Mouse (Mus musculus): Measurements from ENCODE around the gene Kcnip2. TPM values are rescaled to one million over a fixed set of nuclear protein-coding genes. Genes with fewer than 3 reads are reported as not detected.
A peak's percentile ranks its signal among the peaks of the same experiment; 100 is the strongest.
"Not testable (repeated sequence)": the region's sequence is repeated elsewhere in the genome, so short reads cannot be mapped to it uniquely, and the experiment has no call there.

The Kcnip2 gene
- total RNA-seq, 2 experiments from 2014 or later = not detected

- ATAC-seq (replicated peaks; ENCODE audit: poor library complexity, severe bottlenecking) = no peak
Measured at GRCm38 (mm10) chr19:45812673-45813252, 3.1 kb downstream of the Kcnip2 start.

DNA sequence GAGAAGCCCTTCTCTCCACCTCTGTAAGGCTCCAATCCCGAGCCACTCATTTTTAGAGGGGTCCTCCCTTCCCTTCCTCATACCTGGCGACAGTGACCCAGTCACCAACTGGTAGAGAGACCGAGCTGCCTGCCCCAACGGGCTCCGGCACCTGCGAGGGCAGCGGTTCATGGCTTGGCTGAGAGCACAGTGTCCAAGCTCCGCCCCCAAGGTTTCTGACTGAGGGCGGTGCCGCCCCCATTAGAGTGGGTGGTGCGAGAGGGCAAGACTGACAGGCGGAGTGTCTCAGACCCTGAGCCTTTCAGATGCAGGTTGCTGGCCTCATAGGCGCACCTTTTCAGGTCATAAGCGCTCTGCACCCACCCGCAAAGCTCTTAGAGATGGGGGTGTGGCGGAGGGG lies 3.7 kb downstream of the Kcnip2 start:
- peak; percentile 70 for ATAC-seq (replicated peaks; ENCODE audit: poor library complexity, severe bottlenecking)

- ATAC-seq (replicated peaks; ENCODE audit: poor library complexity, severe bottlenecking) = no peak
Measured at GRCm38 (mm10) chr19:45811028-45811674, 4.7 kb downstream of the Kcnip2 start.

- ATAC-seq (replicated peaks; ENCODE audit: poor library complexity, severe bottlenecking) = no peak
Measured at GRCm38 (mm10) chr19:45807732-45808131, 8.1 kb downstream of the Kcnip2 start.

DNA sequence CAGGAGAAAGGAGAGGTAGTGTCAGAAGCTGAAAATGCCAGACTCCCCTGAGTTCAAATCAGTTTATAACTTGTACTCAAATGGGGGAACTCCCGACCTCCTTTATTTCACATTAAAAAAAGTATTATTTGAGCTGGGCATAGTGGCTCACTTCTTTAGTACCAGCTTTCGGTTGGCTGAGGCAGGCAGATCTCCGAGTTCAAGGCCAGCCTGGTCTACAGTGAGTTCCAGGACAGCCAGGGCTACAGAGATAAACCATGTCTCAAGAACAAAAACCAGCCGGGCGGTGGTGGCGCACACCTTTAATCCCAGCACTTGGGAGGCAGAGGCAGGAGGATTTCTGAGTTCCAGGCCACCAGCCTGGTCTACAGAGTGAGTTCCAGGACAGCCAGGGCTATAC lies 10.0 kb downstream of the Kcnip2 start:
- ATAC-seq (replicated peaks; ENCODE audit: poor library complexity, severe bottlenecking) = not testable (repeated sequence)

DNA sequence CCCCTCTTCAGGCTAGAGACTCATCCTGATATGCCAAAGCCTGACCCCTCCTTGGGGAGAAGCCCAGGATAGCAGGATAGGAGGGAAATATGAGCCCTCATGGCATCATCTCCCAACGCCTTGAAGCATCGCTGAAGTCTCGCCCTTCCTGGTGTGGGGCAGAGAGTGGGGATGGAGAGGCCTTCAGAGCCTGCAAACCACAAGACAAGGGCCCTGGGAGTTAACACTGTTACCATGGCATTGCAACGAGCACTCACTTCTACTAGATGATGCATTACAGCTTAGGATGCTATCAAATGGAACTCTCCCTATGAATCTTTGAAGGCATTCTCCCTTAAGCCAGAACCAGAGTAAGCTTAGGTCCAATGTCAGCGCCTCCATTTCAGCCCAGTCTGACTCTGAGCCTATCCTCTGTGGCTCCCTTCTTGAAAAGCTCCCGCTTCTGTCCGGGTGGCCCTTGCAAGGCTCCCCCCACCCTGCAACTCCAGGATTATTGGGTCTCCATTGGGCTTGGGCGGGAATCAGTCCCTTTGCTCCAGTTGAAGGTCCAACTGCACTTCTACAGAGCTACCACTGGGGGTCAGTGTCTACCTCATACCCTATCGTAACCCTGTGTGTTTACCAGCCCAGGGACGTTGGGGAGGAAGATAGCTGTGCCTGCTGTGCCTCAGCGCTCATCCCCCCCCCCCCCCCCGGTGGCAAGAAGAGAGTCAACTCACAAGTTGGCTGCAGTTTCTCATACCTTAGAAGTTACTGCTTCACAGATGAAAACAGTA lies 11.1 kb downstream of the Kcnip2 start:
- peak; percentile 91 for ATAC-seq (replicated peaks; ENCODE audit: poor library complexity, severe bottlenecking)

DNA sequence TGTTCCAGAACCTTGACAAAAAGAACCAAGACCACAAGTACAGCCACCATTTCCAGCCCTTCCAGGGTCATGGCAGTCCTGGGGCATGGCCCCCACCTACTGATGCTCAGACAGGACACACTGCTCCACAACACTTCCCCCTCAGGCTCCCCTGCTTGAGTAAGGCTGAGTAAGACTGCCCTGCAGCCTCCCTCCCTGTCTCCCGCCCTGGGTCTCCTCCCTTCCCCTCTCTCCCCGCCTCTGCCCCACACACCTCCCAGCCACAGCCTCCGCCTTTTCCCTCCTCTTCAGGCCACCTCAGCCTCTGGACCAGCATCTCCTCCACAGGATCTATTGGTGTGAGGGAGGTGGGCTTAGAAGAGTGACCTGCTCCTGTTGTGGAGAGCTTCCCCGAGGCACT lies 12.5 kb downstream of the Kcnip2 start:
- 0 out of 2 replicates have a peak, but pooled peaks have one; percentile 21 for ATAC-seq (replicated peaks; ENCODE audit: poor library complexity, severe bottlenecking)

DNA sequence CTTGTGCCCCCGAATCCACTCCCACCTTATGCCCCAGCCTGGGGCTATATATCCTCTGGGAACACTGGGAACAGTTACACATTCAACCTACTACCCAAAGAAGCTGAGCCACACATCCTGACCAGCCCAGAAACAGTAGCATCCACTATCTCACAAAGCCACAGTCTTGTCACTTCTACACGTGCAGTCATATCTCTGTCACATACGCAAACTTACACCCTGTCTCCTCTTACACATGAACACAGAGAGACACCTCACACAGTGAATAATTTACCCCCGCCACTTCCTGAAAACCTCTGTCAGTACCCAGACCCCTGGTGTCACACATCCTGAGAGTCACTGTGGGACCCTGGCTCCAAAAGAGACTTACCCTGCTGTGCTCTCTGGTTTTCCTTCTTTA lies 13.2 kb downstream of the Kcnip2 start:
- no peak for ATAC-seq (replicated peaks; ENCODE audit: poor library complexity, severe bottlenecking)

- ATAC-seq (replicated peaks; ENCODE audit: poor library complexity, severe bottlenecking) = no peak
Measured at GRCm38 (mm10) chr19:45796879-45797278, 19.0 kb downstream of the Kcnip2 start.

- peak; percentile 20; the same call in 1 of the 2 replicates for ATAC-seq (replicated peaks; ENCODE audit: poor library complexity, severe bottlenecking)
Measured at GRCm38 (mm10) chr19:45796061-45796556, 19.8 kb downstream of the Kcnip2 start.

DNA sequence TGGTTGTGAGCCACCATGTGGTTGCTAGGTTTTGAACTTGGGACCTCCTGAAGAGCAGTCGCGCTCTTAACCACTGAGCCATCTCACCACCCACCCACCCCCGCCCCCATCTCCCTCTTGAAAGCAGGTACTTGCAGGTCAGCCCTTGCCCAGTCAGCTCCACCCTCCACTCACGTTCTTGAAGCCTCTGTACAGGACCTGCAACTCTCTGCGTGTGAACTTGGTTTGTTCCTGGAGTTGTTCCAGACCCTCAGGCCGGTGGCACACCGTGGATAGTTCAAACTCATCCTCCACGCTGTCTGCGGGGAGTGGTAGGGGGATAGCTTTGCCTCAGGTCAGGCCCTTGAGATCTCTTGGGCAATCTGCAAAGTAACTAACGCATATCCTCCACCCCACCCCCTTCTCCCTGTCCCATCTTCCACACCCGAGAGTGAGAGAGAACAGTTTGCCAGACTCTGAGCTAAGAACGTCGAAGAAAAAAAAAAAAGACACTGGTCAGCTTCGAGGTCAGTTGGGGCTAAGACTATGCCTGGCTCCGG lies 20.4 kb downstream of the Kcnip2 start:
- ATAC-seq (replicated peaks; ENCODE audit: poor library complexity, severe bottlenecking) = no peak

DNA sequence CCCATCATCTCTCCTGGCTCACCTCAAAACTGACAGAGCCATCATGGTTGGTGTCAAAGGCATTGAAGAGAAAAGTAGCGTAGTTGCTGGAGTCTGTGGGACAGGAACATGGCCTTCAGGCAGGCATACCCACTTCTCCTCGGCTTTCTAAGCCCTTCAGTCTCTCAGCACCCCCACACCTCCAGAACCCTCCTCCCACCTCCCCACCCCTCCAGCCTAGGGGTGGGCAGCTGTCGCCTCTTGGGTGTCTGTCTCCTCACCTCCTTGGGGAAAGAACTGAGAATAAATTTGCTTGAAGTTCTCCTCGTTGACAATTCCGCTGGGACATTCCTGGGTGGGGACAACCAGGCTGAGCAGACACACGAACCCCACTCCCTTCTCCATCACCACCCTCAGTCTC lies 21.1 kb downstream of the Kcnip2 start:
- no peak for ATAC-seq (replicated peaks; ENCODE audit: poor library complexity, severe bottlenecking)

DNA sequence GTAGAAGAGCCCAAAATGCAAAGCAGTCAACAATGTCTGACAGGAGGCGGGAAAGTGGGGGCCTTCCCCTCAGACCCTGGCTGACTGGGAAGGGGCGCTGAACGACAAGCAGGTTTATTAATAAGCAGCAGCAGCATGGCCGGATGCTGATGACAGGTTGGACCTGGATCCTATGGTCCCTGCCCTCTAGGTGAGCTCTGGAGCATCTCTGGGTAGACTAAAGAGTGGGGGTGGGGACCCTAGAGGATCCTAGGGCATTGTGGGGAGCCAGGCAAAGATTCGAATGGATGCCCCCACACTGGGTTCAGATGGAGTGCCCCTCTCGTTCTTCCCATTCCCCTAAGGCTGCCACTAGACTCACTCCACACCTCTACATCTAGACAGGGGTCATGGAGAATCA lies 23.5 kb downstream of the Kcnip2 start:
- ATAC-seq (replicated peaks; ENCODE audit: poor library complexity, severe bottlenecking) = no peak

DNA sequence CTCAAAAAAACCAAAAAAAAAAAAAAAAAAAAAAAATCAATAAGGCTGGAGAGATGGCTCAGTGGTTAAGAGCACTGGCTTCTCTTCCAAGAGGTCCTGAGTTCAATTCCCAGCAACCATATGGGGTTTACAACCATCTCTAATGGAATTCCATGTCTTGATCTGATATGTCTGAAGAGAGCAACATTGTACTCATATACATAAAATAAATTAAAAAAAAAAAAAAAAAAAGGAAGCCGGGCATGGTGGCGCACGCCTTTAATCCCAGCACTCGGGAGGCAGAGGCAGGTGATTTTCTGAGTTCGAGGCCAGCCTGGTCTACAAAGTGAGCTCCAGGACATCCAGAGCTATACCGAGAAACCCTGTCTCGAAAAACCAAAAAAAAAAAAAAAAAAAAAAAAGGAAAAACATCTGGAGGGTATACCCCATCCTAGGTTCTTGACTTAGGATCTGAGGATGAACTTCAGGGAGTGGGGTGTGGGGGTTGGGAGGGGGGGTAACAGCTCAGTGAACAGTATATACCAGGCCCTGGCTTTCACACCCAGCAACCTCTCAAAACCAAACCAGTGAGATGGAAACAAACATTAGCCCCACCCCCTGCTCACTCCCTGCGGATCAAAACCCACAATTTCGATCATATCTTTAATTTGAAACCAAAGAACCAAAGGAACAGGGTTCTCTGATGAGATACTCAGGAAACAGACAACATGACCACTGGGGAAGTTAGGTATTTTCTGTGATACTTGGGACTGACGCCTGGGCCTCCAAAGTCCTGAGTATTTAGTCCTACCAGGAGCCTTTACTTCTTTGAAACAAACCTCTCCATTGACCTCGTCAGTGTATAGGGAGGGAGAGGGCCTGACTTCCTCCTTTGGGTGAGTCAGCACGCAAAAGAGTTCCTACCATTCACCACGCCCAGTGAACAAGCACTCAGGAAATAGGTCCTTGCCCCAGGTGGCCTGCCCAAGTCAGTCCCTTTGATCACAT lies 25.7 kb downstream of the Kcnip2 start:
- peak; percentile 97 for ATAC-seq (replicated peaks; ENCODE audit: poor library complexity, severe bottlenecking)

DNA sequence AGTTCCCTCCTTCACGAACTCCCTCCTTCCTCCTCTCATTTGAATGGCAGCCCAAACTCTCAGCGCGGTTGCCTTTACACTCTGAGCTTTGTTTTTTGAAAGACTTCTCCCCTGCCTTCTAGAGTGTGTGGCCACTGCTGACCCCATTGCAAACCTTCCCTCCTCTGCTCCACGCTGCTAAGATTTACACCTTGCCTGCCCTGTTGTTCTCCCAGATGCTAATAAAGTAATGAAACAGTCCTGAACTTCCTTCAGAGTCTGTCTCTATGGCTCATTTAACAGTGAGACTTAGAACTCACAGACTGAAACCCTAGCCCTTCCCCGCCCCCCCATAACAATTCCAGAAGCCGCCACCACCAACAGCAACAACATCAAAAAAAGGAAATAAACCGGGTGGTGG lies 26.5 kb downstream of the Kcnip2 start:
- ATAC-seq (replicated peaks; ENCODE audit: poor library complexity, severe bottlenecking) = no peak

DNA sequence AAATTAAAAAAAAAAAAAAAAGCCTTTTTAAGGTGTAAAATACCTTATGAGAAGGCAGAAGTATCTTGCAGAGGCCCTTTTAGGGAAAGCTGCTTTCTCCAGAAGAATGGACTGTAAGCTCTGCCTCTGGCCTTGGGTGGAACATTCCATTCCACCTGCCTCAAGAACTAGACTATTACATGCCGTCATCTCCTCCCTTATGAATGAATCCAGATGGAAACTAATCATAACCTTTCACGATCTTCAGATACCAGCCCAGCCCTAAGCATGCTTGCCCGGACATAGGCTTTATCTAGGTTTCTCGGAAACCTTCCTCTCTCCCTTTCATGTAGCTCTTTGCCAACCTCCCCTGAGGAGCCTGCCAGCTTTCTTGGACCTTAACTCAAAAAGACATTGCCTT lies 27.5 kb downstream of the Kcnip2 start:
- ATAC-seq (replicated peaks; ENCODE audit: poor library complexity, severe bottlenecking) = no peak

DNA sequence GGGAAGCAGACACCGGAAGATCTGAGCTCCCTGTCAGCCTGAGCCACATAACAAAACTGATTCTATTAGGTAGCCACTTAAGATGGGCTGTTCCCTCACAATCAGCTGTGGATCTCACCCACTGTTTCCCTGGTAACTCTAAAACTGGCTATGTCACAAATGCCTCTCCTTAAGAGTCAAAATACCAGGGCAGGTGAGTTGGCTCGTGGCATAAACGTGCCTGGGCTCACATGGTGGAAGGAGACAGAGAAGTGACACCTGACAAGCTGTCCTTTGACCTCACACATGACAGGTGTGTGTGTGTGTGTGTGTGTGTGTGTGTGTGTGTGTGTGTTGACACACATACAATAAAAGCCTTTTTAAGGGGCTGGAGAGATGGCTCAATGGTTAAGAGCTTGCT lies 28.4 kb downstream of the Kcnip2 start:
- no peak for ATAC-seq (replicated peaks; ENCODE audit: poor library complexity, severe bottlenecking)

DNA sequence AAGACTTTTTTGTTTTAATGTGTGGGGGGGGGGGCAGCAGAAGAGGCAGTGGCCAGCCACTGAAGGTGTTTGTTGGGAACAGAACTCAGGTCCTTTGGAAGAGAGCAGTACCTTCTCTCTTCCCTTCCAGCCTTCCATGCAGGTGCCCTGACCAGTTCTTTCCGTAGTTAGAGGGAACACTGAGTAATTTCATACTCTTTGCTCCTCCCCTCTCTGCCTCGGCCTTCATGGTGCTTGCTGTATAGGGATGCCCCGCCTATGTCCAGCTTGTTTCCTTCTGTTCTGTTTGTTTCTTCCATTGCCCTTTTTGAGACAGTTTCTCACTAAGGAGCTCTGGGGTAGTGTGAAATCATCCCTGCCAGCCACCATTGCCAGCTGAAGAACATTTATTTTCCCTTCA lies 30.4 kb downstream of the Kcnip2 start:
- ATAC-seq (replicated peaks; ENCODE audit: poor library complexity, severe bottlenecking) = no peak

- no peak for ATAC-seq (replicated peaks; ENCODE audit: poor library complexity, severe bottlenecking)
Measured at GRCm38 (mm10) chr19:45783933-45784576, 31.8 kb downstream of the Kcnip2 start.
